Mouse (Mus musculus) midbrain, postnatal 0 days (tissue): ENCODE data around the gene Anxa5. TPM values are rescaled to one million over a fixed set of nuclear protein-coding genes. Genes with fewer than 3 reads are reported as not detected.

Experiments used
- ATAC-seq: fragments of 200-750 bp; cut with Nextera tagmentation; 2 replicates; pipeline ENCODE4 v1.8.0; 2017; ENCODE audit warnings: moderate number of reproducible peaks, mild to moderate bottlenecking, moderate TSS enrichment, moderate library complexity; ENCODE audit not compliant: low FRiP score
- DNase-seq: peaks from one replicate; pipeline ENCODE4 v3.0.0-alpha.2; 2015; ENCODE audit warnings: low spot score
- H3K27ac ChIP-seq: fragments of 300-500 bp; sonication (generic); 2 replicates; pipeline ENCODE4 v1.5.1; 2014; ENCODE audit warnings: low read depth, mild to moderate bottlenecking, low read length, mixed read lengths
- H3K27me3 ChIP-seq: fragments of 300-500 bp; sonication (generic); 2 replicates; pipeline ENCODE4 v1.6.1; 2014; ENCODE audit warnings: low read length, control low read depth, mixed read lengths; ENCODE audit not compliant: insufficient read depth
- H3K36me3 ChIP-seq: fragments of 300-500 bp; sonication (generic); 2 replicates; pipeline ENCODE4 v1.6.1; 2014; ENCODE audit warnings: low read length, control low read depth, mixed read lengths; ENCODE audit not compliant: insufficient read depth
- H3K4me1 ChIP-seq: fragments of 300-500 bp; sonication (generic); 2 replicates; pipeline ENCODE4 v1.6.1; 2014; ENCODE audit warnings: mild to moderate bottlenecking, control low read depth, antibody characterized with exemption, low read length, mixed read lengths; ENCODE audit not compliant: insufficient read depth
- H3K4me2 ChIP-seq: fragments of 300-500 bp; sonication (generic); 2 replicates; pipeline ENCODE4 v1.6.1; 2014; ENCODE audit warnings: low read depth, mild to moderate bottlenecking, low read length, mixed read lengths; ENCODE audit not compliant: poor library complexity, severe bottlenecking
- H3K4me3 ChIP-seq: fragments of 300-500 bp; sonication (generic); 2 replicates; pipeline ENCODE4 v1.5.1; 2014; ENCODE audit warnings: low read depth, mild to moderate bottlenecking, low read length, moderate library complexity
- H3K9ac ChIP-seq: fragments of 300-500 bp; sonication (generic); replicated peaks from 2 replicates; pipeline ENCODE4 v1.6.1; 2014; ENCODE audit warnings: mild to moderate bottlenecking, low read length, moderate library complexity, mixed read lengths; ENCODE audit not compliant: poor library complexity, severe bottlenecking
- H3K9me3 ChIP-seq: fragments of 300-500 bp; sonication (generic); 2 replicates; pipeline ENCODE4 v1.6.1; 2016; ENCODE audit warnings: low read length, control low read depth
- CTCF ChIP-seq: IDR thresholded peaks from 2 replicates; pipeline ENCODE4 v1.5.1; 2016; ENCODE audit warnings: antibody characterized with exemption, mild to moderate bottlenecking
- WGBS: fragments of 180-500 bp; shearing (Covaris S2); extraction: QIAGEN DNeasy Blood & Tissue Kit; methylation state at CpG from one replicate; pipeline ENCODE4 v1.1.7; 2014; 5-methylcytosine and 5-hydroxymethylcytosine counted together
- polyA plus RNA-seq: library from polyadenylated mRNA; unstranded; fragments of >200 nt; fragmentation: Nextera tagmentation; extraction: Ambion mirVana; gene quantifications from 2 replicates; pipeline ENCODE4 v1.2.1, GENCODE M21; 2015
- total RNA-seq: library from RNA; depleted of rRNA; stranded (reverse); fragments of >200 nt; gene quantifications from 2 replicates; pipeline ENCODE4 v1.2.3, GENCODE M21; 2014

Anxa5 gene
- total and polyA plus RNA-seq, 2 experiments from 2014 or later = 27.9 to 43.1 TPM

DNA sequence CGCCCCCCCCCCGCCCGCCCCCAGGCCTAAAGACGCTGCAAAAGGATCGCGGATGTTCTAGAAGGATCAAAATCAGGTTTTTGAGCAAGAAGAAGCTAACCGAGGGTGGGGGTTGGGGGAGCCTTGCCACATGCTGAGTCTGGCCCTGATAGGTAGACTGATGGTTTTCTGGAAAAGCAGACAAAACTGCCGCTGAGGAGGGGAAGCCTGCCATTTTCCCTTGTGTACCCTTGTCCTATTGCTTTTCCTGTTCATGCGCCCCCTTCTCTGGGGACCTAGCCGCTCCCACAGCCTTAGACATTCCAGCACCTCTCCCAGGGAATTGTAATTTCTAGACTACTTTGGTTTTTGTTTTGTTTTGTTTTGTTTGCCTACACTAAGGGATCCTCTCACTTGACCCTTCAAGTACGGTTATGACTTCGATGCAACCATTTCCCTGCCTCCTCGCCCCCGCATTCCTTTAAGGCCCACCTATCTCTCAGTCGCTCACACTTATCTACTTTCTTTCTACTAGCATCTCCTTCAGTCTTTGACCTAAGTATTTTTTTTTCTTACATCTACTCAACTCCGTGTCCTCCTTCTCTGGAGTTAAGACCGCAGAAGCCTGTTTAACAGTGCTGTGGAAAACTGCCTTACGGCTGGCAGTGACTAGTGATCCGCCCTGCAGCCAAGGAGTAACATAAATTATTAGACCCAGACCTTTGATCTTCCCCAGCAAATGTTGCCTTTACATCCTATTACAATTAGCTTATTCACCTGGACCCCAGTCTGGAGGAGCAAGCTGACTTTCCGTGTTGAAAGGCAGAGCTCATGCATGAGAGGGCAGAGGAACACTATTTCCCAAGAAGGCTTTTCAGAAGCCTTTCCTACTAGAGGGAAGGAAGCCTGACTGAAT is 814 bp upstream of the Anxa5 start:
- Histone ChIP-seq H3K4me3 (peak overlapping the region; percentile 51), H3K9ac (peak overlapping the region; percentile 57), H3K4me1 (0 out of 2 replicates have a peak, but pooled peaks cover 7% of the 10 kb centered on the region), H3K9me3 (no peaks in the 10 kb centered on the region), H3K27ac (no peak overlapping the region), H3K27me3 (no peaks in the 10 kb centered on the region), H3K36me3 (no peaks in the 10 kb centered on the region), H3K4me2 (peak overlapping the region; percentile 99)
- DNase-seq (no peak), ATAC-seq (0 out of 2 replicates have a peak, but pooled peaks have one; percentile 5)
- no peak for TF ChIP-seq CTCF
- 41% methylated on average over 20 of the region's 20 CpGs for WGBS

DNA sequence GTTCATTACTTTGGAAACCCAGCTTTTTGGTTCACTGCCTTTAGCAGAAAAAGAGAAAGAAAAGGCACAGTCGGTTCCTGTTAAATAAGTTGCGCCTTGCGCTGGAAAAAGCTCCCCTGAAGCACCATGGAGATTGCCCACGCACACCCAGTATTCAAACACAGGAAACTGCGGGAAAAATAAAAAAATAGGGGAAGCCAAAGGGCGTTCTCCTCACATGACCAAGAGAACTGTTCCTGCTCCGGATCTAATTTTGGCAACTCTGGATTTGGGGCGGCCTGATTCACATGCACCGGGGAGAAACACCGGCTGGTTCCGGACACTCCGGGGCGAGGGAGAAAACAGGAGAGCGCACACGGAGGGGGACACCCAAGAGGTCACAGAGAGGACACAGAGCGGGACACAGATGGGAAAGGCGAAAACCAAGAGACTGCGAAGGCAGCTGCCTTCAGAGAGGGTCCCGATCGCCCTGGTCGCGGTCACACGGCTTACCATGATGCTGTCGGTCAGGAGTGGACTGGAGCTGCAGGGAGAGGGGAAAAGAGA is 683 bp downstream of the Anxa5 start:
- ATAC-seq = peak; percentile 42
- 2% methylated on average over 24 of the region's 24 CpGs for WGBS
- H3K9ac ChIP-seq = peak overlapping the region; percentile 57
- TF ChIP-seq CTCF = no peak
- peak overlapping the region; percentile 59; the same call in 1 of the 2 replicates for H3K27ac ChIP-seq
- H3K27me3 ChIP-seq = no peaks in the 10 kb centered on the region
- no peaks in the 10 kb centered on the region for H3K36me3 ChIP-seq
- H3K4me1 ChIP-seq = 0 out of 2 replicates have a peak, but pooled peaks cover 7% of the 10 kb centered on the region
- H3K4me3 ChIP-seq = peak overlapping the region; percentile 51
- H3K9me3 ChIP-seq = no peaks in the 10 kb centered on the region
- DNase-seq = no peak
- H3K4me2 ChIP-seq = peak overlapping the region; percentile 99

DNA sequence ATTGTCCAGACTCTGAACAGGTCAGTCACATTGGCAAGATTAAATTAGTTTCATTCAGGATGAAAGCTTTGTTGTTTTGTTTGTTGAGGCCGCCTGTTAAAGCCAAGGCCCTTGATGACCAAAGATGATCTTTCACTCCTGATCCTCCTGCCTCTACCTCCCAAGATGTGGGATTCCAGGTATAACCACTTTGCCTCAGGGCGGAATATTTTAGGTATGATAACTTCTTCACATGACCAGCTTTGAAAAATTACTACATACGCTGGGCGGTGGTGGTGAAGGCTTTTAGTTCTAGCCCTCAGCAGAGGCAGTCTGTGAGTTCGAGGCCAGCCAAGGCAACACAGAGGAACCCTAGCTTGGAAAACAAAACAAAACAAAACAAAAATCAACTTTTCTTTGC is 1.3 kb downstream of the Anxa5 start:
- Histone ChIP-seq H3K4me3 (no peak overlapping the region), H3K36me3 (no peaks in the 10 kb centered on the region), H3K27me3 (no peaks in the 10 kb centered on the region), H3K4me1 (0 out of 2 replicates have a peak, but pooled peaks cover 7% of the 10 kb centered on the region), H3K9ac (no peak overlapping the region), H3K9me3 (no peaks in the 10 kb centered on the region), H3K27ac (no peak overlapping the region), H3K4me2 (peak overlapping the region; percentile 99)
- DNase-seq (no peak), ATAC-seq (no peak)
- no peak for TF ChIP-seq CTCF
- 85% methylated on average over 5 of the region's 5 CpGs for WGBS

DNA sequence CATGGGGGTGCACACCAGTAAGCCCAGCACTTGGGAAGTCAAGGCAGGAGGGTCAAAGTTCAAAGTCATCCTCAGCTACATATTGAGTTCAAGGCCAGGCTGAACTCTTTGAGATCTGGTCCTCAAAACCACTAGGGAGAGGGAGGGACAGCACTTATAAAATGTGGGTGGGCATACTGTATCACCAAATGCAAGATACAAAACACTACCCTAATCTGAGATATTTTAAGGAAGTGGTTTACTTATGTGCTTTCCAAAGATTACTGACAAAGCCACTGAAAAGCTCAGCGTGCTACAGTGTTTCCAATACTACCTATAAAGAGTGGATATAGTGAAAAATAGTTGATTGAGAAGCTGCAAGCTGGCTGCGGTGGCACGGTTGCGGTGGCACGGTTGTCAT is 2.5 kb downstream of the Anxa5 start:
- no peak overlapping the region for H3K27ac ChIP-seq
- TF ChIP-seq CTCF = no peak
- no peak overlapping the region for H3K4me3 ChIP-seq

DNA sequence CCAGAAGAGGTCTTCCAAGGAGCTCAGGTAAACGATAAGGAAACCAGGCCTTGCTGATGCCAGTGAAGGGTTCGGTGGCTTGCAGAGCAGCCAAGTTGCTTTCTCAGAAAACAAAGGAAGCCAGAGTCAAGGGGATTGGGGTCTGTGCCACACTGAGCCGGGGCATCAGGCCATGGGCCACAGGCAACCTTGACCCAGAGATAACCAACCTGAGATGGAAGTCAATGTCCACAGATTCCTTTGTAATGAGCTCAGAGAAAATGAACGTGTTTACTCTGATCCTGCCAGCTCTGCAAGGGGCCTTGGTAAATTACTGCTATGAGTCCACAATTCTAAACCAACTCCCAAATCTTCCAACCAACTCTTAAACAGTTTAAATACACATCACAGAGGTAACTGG is 3.8 kb downstream of the Anxa5 start:
- WGBS = 68% methylated on average over 4 of the region's 4 CpGs
- no peak overlapping the region for H3K27ac ChIP-seq
- no peak overlapping the region for H3K4me3 ChIP-seq
- H3K9ac ChIP-seq = no peak overlapping the region
- no peaks in the 10 kb centered on the region for H3K36me3 ChIP-seq
- TF ChIP-seq CTCF = no peak
- no peaks in the 10 kb centered on the region; the same call in 1 of the 2 replicates for H3K27me3 ChIP-seq
- ATAC-seq (no peak), DNase-seq (no peak)
- no peaks in the 10 kb centered on the region for H3K9me3 ChIP-seq
- 0 out of 2 replicates have a peak, but pooled peaks cover 7% of the 10 kb centered on the region for H3K4me1 ChIP-seq
- no peak overlapping the region for H3K4me2 ChIP-seq

More for the DNA sequence above, 2.5 kb downstream of the Anxa5 start:
- DNase-seq = no peak
- H3K36me3 ChIP-seq = no peaks in the 10 kb centered on the region
- H3K4me1 ChIP-seq = 0 out of 2 replicates have a peak, but pooled peaks cover 7% of the 10 kb centered on the region
- no peaks in the 10 kb centered on the region for H3K27me3 ChIP-seq
- H3K4me2 ChIP-seq = no peak overlapping the region
- WGBS = 96% methylated on average over 5 of the region's 5 CpGs
- H3K9ac ChIP-seq = no peak overlapping the region
- no peaks in the 10 kb centered on the region for H3K9me3 ChIP-seq
- no peak for ATAC-seq

DNA sequence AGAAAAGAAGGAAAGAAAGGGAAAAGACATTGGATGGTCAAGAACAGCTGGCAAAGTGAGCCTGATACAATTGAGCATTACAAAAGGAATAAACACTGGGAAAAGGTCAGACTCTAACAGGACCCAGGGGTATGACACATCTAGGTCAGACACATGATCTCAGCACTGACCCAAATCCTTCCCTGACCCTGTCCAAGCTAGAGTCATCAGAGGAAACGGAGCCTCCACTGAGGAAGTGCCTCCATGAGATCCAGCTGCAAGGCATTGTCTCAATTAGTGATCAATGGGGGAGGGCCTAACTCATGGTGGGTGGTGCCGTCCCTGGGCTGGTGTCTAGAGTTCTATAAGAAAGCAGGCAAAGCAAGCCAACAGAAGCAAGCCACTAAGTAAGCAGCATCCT is 6.8 kb downstream of the Anxa5 start:
- no peaks in the 10 kb centered on the region for H3K9me3 ChIP-seq
- ATAC-seq (no peak), DNase-seq (no peak)
- no peak overlapping the region for H3K27ac ChIP-seq
- TF ChIP-seq CTCF = no peak
- H3K4me1 ChIP-seq = no peaks in the 10 kb centered on the region
- H3K36me3 ChIP-seq = no peaks in the 10 kb centered on the region
- H3K9ac ChIP-seq = no peak overlapping the region
- 51% methylated on average over 2 of the region's 2 CpGs for WGBS
- H3K4me2 ChIP-seq = no peak overlapping the region
- no peaks in the 10 kb centered on the region; the same call in 1 of the 2 replicates for H3K27me3 ChIP-seq
- H3K4me3 ChIP-seq = no peak overlapping the region
